Mouse (Mus musculus) small intestine, adult 2 months (tissue): ENCODE results near the gene Phactr2.

Experiments used
- CTCF ChIP-seq: fragments of 200-500 bp; IDR thresholded peaks from 2 replicates; pipeline ENCODE4 v1.5.1; 2012; ENCODE audit warnings: low read depth, mild to moderate bottlenecking, control low read depth, inconsistent platforms, low read length, moderate library complexity, mixed read lengths; ENCODE audit not compliant: insufficient replicate concordance, insufficient read length; ENCODE audit errors: extremely low read depth
- POLR2A ChIP-seq: fragments of 200-500 bp; IDR thresholded peaks from 2 replicates; pipeline ENCODE4 v1.6.1; 2012; ENCODE audit warnings: low read depth, mild to moderate bottlenecking, control low read depth, inconsistent platforms, low read length, moderate library complexity

GRCm38 (mm10) chr10:13448283-13449045, 25.7 kb downstream of the Phactr2 start:
- TF ChIP-seq CTCF (no peak), POLR2A (no peak)
